14 mouse cellular contexts compared by ENCODE assay signal in genomic region chr10:75642436-75642835, GRCm38 (mm10). TPM values are rescaled to one million over a fixed set of nuclear protein-coding genes. Genes with fewer than 3 reads are reported as not detected.
DNase-seq lines count a peak whose midpoint lies in the region; TF ChIP-seq lines count a peak whose summit lies in the region.
"Had no signal": no experiment of that assay in that cellular context is flagged by ENCODE, and none has a peak within 500 bp of the region (broad histone marks: within the 10 kb centered on the region; RNA-seq: fewer than 3 reads in every experiment).

No protein-coding gene starts in this region.

- no peak for DNase-seq in gastrocnemius, adult 2 months
- DNase-seq in gastrocnemius, adult 18-20 months (ENCODE audit: low spot score), result no peak
- peak; percentile 7 for DNase-seq in right cerebral cortex, postnatal 14 days
- no peak for DNase-seq in right cerebral cortex, postnatal 4 days
- DNase-seq in cerebellum, postnatal 25 days, result peak; percentile 27
- DNase-seq in kidney, postnatal 36 days, result peak; percentile 59 to 61
- no peak for DNase-seq in frontal cortex, adult 2 months (ENCODE audit: extremely low spot score in 1 of 2, low spot score in 1 of 2)
- DNase-seq in layer of hippocampus, adult 9-11 months, result no peak
- DNase-seq: gastrocnemius, postnatal 36 days; thymus, postnatal 36 days had no signal

- peak overlapping the region; percentile 59; the same call in 1 of the 2 replicates for H3K27ac ChIP-seq in gastrocnemius, adult 2 months
- H3K27ac ChIP-seq: left cerebral cortex, adult 2 months; limb, embryonic 12.5 days; liver, embryonic 14.5 days; midbrain, embryonic 15.5 days had no signal

- H3K4me3 ChIP-seq in gastrocnemius, adult 2 months, result no peak overlapping the region
- H3K4me3 ChIP-seq: left cerebral cortex, adult 2 months; limb, embryonic 12.5 days; midbrain, embryonic 15.5 days had no signal

- intact Hi-C loops in gastrocnemius, adult 2 months (cut with DNase I), result no loop called here

- TF ChIP-seq CTCF in gastrocnemius, adult 2 months (IDR thresholded peaks at IDR 0.05), result no peak

RNA-seq across cellular contexts. Expression of gene Susd2, which starts 1.4 kb away (rescaled TPM):
- total RNA-seq in gastrocnemius, adult 2 months (2021), result 1 to 10 TPM; 1.0 to 2.4 TPM
- total RNA-seq in gastrocnemius, adult 18-20 months (2021), result 1 to 10 TPM; 1.8 to 2.3 TPM
- 10.3 and 11.7 TPM in 2 replicates for polyA plus RNA-seq in frontal cortex, adult 2 months (2012; rRNA removed)

RNA-seq across cellular contexts. Expression of gene Ggt5, which starts 53.3 kb away (rescaled TPM):
- total RNA-seq in gastrocnemius, adult 2 months (2021), result 1 to 10 TPM; 2.9 to 4.6 TPM
- total RNA-seq in gastrocnemius, adult 18-20 months (2021), result 1 to 10 TPM; 2.4 to 2.8 TPM
- polyA plus RNA-seq in frontal cortex, adult 2 months (2012; rRNA removed), result 3.2 and 4.7 TPM in 2 replicates

Comparison
In these comparisons a context has a peak if more than half of its experiments do, and no peak if none do; other contexts are left out.
1. DNase-seq: peak in right cerebral cortex, postnatal 14 days (single experiment), cerebellum, postnatal 25 days (2 of 2) and kidney, postnatal 36 days (2 of 2); none in gastrocnemius, adult 2 months (single experiment), gastrocnemius, adult 18-20 months (single experiment), right cerebral cortex, postnatal 4 days (single experiment), frontal cortex, adult 2 months (0 of 2) and layer of hippocampus, adult 9-11 months (single experiment).